Mouse (Mus musculus) heart, adult 8-10 months (tissue): ENCODE measurements at regions not wholly inside any gene's neighbourhood (a gene's known extent, or its start where the extent isn't known, plus 50 kb on each side); places are given as distances from the start of the nearest gene placed in this dataset.

ENCODE experiments used
- DNase-seq: peaks from one replicate; pipeline ENCODE4 v3.0.0; 2022; ENCODE audit warnings: low spot score

DNA sequence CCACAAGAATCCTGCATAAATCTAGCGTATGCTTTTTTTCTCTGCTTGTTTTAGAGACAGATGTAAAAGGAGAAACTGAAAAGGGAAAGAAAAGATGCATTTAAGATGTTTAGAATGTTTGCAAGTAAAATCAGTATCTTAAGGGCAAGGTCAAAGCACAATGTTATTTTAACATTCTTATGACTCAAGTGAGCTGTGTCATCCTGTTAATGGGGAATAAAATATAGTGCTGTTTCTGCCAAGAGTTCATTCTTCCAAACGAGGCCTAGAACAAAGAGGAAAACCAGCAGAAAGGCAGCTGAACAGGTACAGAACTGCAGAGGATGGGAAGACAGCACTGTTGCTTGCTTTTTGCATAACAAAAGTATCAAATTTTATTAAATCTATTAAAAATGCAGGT lies 156.7 kb upstream of the Tmtc1 start:
- no peak for DNase-seq

DNA sequence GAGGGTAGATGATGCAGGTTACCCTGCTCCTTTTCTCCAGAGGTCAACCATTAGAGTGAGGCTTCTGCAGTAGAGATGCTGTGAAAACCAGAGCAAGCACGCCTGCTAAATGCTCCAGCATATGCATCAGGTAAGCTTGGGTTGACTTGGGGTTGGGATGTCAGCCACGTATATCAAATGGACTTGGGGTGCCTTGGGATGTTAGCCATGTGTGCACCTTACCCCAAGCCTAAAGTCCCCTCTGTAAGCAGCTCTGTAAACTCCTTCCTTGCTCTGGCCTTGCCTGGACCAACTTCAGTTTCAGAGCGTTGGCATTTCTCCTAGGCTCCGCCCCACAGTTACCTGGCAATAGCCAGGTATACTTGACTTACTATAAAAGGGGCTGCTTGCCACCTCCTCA lies 155.3 kb upstream of the Tmtc1 start:
- DNase-seq = no peak

GRCm38 (mm10) chr6:148598746-148599337 lies 154.7 kb upstream of the Tmtc1 start:
- DNase-seq = no peak

DNA sequence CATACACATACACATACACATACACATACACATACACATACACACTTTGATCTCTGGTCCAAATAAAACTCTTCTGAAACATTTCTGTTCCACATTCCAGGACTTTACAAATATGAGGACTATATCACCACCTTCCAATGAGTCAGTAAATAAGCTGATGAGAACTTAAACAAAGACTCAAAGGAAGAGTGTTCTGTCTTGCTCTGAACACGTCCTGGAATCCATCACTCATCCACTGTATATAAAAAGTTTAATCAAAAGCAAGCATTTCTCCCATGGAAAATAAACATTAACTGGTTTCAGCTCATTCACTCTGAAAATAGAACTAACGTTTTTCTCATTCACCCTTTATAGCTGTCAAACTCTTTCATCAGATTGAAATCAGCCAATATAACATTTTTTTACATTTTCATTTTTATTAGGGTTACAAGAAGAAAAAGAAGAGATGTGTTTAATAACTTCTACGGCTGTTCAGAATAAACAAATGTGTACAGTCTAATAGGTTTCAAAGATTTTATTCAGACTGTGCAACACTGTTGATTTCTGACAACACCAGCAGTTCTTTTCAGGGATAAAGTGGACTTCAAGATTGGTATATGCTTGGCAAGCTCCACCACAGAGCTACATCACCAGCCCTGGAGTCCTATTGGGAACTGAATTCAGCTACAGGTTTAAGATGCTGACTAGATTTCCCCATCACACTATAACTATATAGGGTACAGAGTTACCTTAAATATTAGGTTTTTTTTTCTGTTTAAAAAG lies 151.0 kb upstream of the Tmtc1 start:
- DNase-seq = no peak

GRCm38 (mm10) chr6:148588971-148589370 lies 144.8 kb upstream of the Tmtc1 start:
- DNase-seq = no peak

DNA sequence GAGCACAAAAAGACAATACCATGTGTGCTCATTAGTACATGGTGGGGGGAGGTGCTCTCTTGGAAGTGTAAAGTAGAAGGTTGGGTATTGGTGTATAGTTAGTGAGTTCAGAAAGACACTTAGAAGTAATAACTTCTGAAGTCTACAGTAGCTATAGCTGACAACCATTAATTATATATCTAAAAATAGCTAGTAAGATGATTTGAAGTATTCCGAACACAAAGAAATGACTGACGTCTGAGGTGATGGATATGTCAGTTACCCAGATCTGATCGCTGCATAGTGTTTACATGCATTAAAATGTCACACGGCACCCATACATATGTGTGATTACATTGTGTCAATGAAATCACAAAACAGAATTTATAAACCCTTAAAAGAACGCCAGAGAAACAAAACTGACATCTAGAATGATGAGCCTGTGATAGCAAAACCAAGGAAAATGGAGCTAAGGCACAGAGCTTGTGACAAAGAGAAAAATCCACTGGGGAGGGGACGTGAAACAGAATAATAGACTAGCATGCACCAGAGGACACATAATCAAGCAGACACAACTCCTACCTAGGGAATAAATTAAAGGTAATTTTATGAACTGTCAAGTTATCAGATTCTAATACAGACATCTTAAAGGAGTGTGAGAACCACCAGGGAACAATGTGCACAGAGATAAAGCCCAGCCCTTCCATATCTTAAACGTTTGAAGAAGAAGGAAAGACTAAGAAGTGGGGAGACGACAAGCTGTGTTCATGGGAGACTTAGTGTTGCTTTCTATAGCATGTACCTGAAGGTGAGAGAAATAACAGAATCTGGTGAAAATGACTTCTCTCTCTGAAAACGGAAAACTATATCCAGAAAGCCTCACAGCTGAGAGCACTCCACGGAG lies 142.5 kb upstream of the Tmtc1 start:
- DNase-seq = no peak

GRCm38 (mm10) chr6:148584126-148584525 lies 139.9 kb upstream of the Tmtc1 start:
- no peak for DNase-seq

- DNase-seq = no peak
These were observed 134.1 kb upstream of the Tmtc1 start for GRCm38 (mm10) chr6:148578281-148578680.

DNA sequence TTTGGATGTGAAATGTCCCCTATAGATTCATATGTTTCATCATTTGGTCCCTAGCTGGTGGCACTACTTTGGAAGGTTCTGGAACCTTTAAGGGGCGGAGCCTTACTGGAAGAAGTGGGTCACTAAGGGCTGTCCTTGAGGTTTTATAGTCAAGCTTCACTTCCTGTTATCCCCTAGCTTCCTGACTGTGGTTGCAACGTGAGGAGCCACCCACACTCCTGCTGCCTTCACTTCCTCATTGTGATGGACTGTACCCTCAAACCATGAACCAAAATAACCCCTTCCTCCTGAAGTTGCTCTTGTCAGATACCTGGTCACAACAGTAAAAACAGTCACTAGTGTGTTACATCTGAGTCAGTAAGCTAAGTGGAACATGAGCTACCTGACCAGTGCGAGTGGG lies 133.5 kb upstream of the Tmtc1 start:
- no peak for DNase-seq

DNA sequence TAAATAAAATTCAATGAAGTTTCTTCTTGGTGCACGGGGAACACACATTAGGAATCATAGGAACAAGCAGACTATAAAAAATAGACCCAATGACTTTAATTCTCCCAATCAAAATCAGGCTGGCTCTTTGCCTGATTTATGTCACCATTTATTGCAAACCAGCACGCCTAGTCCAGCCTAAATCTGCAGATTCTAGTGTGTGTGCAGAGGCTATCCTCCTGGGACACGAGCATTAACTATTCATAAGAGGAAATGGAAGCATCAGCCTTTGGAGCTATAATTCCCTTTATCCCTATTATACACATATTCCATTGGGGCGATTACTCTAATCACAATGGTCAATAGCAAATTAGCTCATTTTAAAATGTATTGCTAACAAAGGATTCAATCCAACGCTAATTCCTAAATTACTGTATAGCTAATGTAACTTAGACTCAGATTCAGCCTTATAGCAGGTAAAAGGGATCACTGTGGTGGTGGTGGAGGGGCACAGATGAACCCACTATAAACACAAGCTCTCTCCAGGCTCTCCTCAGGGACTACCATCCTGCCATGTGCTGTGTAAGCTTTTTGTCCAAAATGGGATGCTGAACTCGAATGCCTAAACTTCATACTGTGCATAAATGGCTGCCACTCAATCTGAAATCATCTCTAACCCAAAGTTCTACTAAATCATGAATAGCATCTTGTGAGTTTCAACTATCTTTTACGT lies 130.7 kb upstream of the Tmtc1 start:
- no peak for DNase-seq

- DNase-seq = no peak
These were observed 128.0 kb upstream of the Tmtc1 start for GRCm38 (mm10) chr6:148572201-148572600.

DNA sequence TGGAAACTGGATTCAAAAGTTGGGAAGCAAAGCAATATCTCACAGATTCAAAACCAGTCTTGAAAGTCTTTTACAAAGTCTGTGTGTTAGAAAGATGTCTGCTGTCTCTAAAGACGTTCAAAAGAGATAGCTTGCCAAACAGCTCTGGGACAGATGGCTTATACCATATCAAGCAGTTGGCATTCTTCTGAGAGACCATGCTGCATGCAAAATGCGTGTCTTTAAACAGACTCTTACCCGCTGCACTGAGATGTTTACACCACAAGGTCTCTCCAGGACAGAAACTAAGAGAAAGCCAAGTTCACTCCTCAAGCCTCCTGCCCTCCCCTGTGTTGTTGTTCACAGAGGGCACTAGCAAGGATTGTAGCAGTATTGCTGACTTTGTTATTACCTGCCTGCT lies 127.5 kb upstream of the Tmtc1 start:
- DNase-seq = no peak

DNA sequence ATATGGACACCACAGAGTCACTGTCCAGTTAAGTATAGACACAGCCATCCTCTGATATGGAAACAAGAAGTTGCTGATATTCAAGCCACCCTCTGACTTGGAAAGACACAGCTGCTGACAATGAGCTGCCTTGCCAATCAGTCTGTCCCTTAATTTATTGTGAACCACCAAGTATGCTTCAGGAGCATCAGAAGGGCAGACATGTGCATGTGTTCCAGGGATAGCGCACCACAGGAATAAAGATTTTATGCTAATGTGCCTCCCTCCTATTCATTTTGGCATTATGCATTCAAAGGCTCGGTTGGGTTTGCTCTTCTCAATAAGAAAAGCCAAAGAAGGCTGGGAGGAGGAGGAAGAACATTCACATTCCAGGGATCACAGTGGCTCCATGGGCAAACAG lies 120.0 kb upstream of the Tmtc1 start:
- no peak for DNase-seq

DNA sequence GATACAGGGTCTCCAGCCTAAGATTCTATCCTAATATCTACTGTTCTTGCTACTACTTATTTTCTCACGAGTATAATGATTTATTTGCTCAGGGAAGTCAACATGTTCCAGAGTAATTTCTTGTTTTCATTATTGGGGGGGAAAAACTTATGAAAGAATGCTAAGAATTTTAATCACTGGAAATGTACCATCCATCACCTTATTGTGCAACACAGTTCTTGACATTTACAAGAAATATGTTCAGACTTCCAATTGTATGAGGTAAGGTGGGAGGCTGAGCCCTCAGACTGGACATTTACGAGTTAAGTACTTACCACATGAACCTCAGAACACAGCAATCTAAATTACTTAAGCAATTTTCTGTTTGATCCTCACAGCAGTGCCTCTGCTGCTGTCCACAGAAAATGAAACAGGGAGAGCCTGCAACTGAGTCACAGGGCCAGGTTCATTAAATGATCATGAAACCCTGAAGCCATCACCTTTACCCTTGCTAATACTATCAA lies 118.1 kb upstream of the Tmtc1 start:
- DNase-seq = no peak

- no peak for DNase-seq
These were observed 112.3 kb upstream of the Tmtc1 start for GRCm38 (mm10) chr6:148556484-148556871.

- no peak for DNase-seq
These were observed 111.7 kb upstream of the Tmtc1 start for GRCm38 (mm10) chr6:148555651-148556483.

DNA sequence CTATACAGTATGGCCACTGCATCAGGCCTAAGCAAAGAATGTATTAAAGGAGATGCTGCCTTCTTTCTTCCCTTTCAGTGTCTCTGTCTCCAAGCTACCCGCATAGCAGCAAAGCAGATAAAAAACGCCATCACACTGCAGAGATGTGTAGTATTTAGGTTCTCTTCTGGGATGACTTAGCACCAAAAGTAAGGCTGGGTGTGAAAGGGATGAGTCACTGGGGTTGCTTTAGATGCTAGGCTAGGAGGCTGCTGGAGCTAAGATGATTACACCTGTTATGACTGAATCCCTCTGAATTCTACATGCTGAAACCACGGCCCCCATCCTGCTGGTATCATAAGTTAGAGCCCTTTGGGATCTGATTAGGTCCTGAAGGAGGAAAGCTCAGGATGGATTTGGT lies 110.3 kb upstream of the Tmtc1 start:
- DNase-seq = no peak

GRCm38 (mm10) chr6:148553616-148554015 lies 109.4 kb upstream of the Tmtc1 start:
- DNase-seq = peak; percentile 16

DNA sequence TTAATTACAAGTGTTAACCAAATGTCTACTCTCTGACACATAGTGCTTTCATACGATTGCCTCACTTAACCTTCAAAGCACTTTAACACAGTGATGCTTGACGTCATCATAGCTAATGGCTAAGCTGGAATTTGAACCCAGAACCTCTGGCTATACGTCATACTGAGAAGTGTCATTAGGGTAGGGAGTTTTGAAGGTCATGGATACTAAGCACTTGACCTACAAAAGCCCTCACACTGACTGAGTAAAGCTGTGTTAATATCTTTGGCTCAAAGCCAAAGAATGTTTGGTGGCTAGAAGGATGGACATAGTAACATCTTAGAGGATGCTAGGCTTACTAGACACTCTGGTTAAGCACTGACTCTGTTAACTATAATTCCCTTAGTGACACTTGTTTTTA lies 106.9 kb upstream of the Tmtc1 start:
- DNase-seq = no peak

DNA sequence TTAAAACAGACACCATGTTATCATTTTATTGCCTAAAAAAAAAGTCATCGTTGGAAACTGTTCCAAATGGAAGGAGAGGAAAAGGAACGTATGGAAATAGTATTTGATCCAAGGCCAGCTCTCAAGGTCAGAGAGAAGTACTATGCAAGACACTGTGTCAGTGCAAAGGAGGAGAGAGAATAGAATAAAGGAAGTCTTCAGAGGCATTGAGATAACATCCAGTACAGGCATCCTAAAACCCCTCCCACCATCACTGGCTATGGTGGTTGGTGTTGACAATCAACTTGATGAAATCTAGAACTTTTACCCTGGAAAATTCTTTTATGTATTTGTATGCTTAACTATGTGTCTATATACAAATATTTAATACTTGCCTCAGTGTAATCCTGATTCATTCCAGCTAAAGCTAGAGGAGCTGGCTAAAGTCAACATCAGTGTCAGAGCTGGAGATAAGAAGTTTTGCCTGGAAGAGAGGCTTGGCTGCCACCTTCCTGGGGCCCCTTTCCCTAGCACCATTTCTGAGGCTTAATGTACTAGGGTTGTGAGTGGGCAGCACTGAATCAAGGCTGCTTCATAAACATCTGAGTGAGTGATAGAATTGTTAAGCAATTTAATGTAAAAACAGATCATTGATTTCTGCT lies 104.1 kb upstream of the Tmtc1 start:
- no peak for DNase-seq
